Mouse (Mus musculus) heart, embryonic 14.5 days (tissue): ENCODE measurements around the gene Ppp2r5b. TPM values are rescaled to one million over a fixed set of nuclear protein-coding genes. Genes with fewer than 3 reads are reported as not detected.
A peak's percentile ranks its signal among the peaks of the same experiment; 100 is the strongest.

ENCODE experiments used
- ATAC-seq: fragments of 200-750 bp; cut with Nextera tagmentation; 2 replicates; pipeline ENCODE4 v1.8.0; 2017; ENCODE audit warnings: low read depth, moderate TSS enrichment; ENCODE audit not compliant: insufficient number of reproducible peaks, insufficient read depth, low FRiP score
- H3K27ac ChIP-seq, 2 experiments: fragments of 200-500 bp in 1 of 2; fragments of 300-500 bp in 1 of 2; sonication (generic) in 1 of 2; replicated peaks in 1 of 2; 2 replicates each; pipeline ENCODE4 v1.5.1; 2012 to 2014; ENCODE audit warnings: low read depth in 2 of 2, low read length in 2 of 2, control low read depth in 1 of 2, mild to moderate bottlenecking in 1 of 2, mixed read lengths in 1 of 2; ENCODE audit not compliant: control insufficient read depth in 1 of 2, insufficient read depth in 1 of 2
- H3K27me3 ChIP-seq: fragments of 300-500 bp; sonication (generic); 2 replicates; pipeline ENCODE4 v1.6.1; 2014; ENCODE audit warnings: mild to moderate bottlenecking, low read length, control low read depth; ENCODE audit not compliant: control insufficient read depth, insufficient read depth
- H3K36me3 ChIP-seq: fragments of 300-500 bp; sonication (generic); 2 replicates; pipeline ENCODE4 v1.6.1; 2014; ENCODE audit warnings: mild to moderate bottlenecking, control low read depth, low read length, mixed read lengths; ENCODE audit not compliant: control insufficient read depth, insufficient read depth
- H3K4me1 ChIP-seq, 2 experiments: fragments of 200-500 bp in 1 of 2; fragments of 300-500 bp in 1 of 2; sonication (generic) in 1 of 2; 2 replicates each; pipeline ENCODE4 v1.6.1; 2012 to 2014; ENCODE audit warnings: low read length in 2 of 2, control low read depth in 1 of 2, mixed read lengths in 1 of 2; ENCODE audit not compliant: control insufficient read depth in 2 of 2, insufficient read depth in 2 of 2
- H3K4me2 ChIP-seq: fragments of 300-500 bp; sonication (generic); 2 replicates; pipeline ENCODE4 v1.6.1; 2014; ENCODE audit warnings: mild to moderate bottlenecking, low read length
- H3K4me3 ChIP-seq, 2 experiments: fragments of 200-500 bp in 1 of 2; fragments of 300-500 bp in 1 of 2; sonication (generic) in 1 of 2; 2 replicates each; pipeline ENCODE4 v1.5.1; 2012 to 2014; ENCODE audit warnings: low read length in 2 of 2, mild to moderate bottlenecking in 2 of 2, control low read depth in 1 of 2, low read depth in 1 of 2, moderate library complexity in 1 of 2; ENCODE audit not compliant: control insufficient read depth in 1 of 2, insufficient read depth in 1 of 2
- H3K9ac ChIP-seq: fragments of 300-500 bp; sonication (generic); 2 replicates; pipeline ENCODE4 v1.6.1; 2014; ENCODE audit warnings: mild to moderate bottlenecking, low read length
- H3K9me3 ChIP-seq: fragments of 300-500 bp; sonication (generic); 2 replicates; pipeline ENCODE4 v1.6.1; 2016; ENCODE audit warnings: low read length, control low read depth; ENCODE audit not compliant: control insufficient read depth
- WGBS: fragments of 180-500 bp; shearing (Covaris S2); extraction: QIAGEN DNeasy Blood & Tissue Kit; methylation state at CpG from one replicate; pipeline ENCODE4 v1.1.7; 2014; 5-methylcytosine and 5-hydroxymethylcytosine counted together
- polyA plus RNA-seq: library from polyadenylated mRNA; unstranded; fragments of >200 nt; fragmentation: Nextera tagmentation; extraction: Ambion mirVana; gene quantifications from 2 replicates; pipeline ENCODE4 v1.2.1, GENCODE M21; 2014

Gene Ppp2r5b
- polyA plus RNA-seq, 1 experiment from 2014 or later: 26.0 TPM

GRCm38 (mm10) chr19:6234337-6235083 lies 1.2 kb downstream of the Ppp2r5b start:
- H3K9me3 ChIP-seq: no peaks in the 10 kb centered on the region
- peak overlapping the region; percentile 88 for H3K9ac ChIP-seq
- peak overlapping the region; percentile 82 for H3K4me2 ChIP-seq
- H3K27ac ChIP-seq: no peak overlapping the region
- H3K4me3 ChIP-seq: peak overlapping the region; percentile 80 to 83
- peaks cover 13 to 20% of the 10 kb centered on the region in 2 experiments for H3K4me1 ChIP-seq
- H3K36me3 ChIP-seq: peaks cover 40% of the 10 kb centered on the region
- ATAC-seq: no peak
- 60% methylated on average over 11 of the region's 11 CpGs for WGBS
- H3K27me3 ChIP-seq: no peaks in the 10 kb centered on the region

GRCm38 (mm10) chr19:6233647-6234046 lies 2.0 kb downstream of the Ppp2r5b start:
- Histone ChIP-seq H3K4me2 (no peak overlapping the region), H3K36me3 (peaks cover 49% of the 10 kb centered on the region), H3K27me3 (no peaks in the 10 kb centered on the region), H3K27ac (no peak overlapping the region), H3K4me1 (peaks cover 13 to 20% of the 10 kb centered on the region in 2 experiments), H3K9ac (peak overlapping the region; percentile 88; the same call in 1 of the 2 replicates), H3K9me3 (no peaks in the 10 kb centered on the region), H3K4me3 (no peak overlapping the region)
- WGBS: 91% methylated on average over 16 of the region's 16 CpGs
- ATAC-seq: no peak

- H3K4me1 ChIP-seq: peaks cover 10 to 15% of the 10 kb centered on the region in 2 experiments; a peak in 3 of 4 replicates
- ATAC-seq: no peak
- no peak overlapping the region for H3K9ac ChIP-seq
- H3K36me3 ChIP-seq: peaks cover 67% of the 10 kb centered on the region
- H3K9me3 ChIP-seq: no peaks in the 10 kb centered on the region
- WGBS: 83% methylated on average over 2 of the region's 2 CpGs
- no peak overlapping the region for H3K27ac ChIP-seq
- H3K4me3 ChIP-seq: no peak overlapping the region
- H3K27me3 ChIP-seq: no peaks in the 10 kb centered on the region
- H3K4me2 ChIP-seq: no peak overlapping the region
Measured at GRCm38 (mm10) chr19:6231036-6231435, 4.6 kb downstream of the Ppp2r5b start.

- Histone ChIP-seq H3K9me3 (no peaks in the 10 kb centered on the region), H3K27me3 (no peaks in the 10 kb centered on the region), H3K27ac (no peak overlapping the region), H3K9ac (no peak overlapping the region), H3K4me3 (no peak overlapping the region), H3K4me1 (peaks cover 10 to 15% of the 10 kb centered on the region in 2 experiments; a peak in 3 of 4 replicates), H3K36me3 (peaks cover 67% of the 10 kb centered on the region), H3K4me2 (no peak overlapping the region)
- ATAC-seq: no peak
- 89% methylated on average over 4 of the region's 4 CpGs for WGBS
Measured at GRCm38 (mm10) chr19:6230411-6230810, 5.3 kb downstream of the Ppp2r5b start.

- H3K36me3 ChIP-seq: peaks cover 60% of the 10 kb centered on the region
- H3K27ac ChIP-seq: no peak overlapping the region
- H3K4me3 ChIP-seq: no peak overlapping the region
- WGBS: 85% methylated on average over 4 of the region's 4 CpGs
- no peaks in the 10 kb centered on the region for H3K4me1 ChIP-seq
- no peaks in the 10 kb centered on the region for H3K9me3 ChIP-seq
- no peak overlapping the region for H3K9ac ChIP-seq
- no peaks in the 10 kb centered on the region for H3K27me3 ChIP-seq
- no peak overlapping the region for H3K4me2 ChIP-seq
- no peak for ATAC-seq
Measured at GRCm38 (mm10) chr19:6227864-6228263, 7.8 kb downstream of the Ppp2r5b start.

- Histone ChIP-seq H3K27me3 (no peaks in the 10 kb centered on the region), H3K27ac (no peak overlapping the region), H3K36me3 (peaks cover 49% of the 10 kb centered on the region), H3K9me3 (no peaks in the 10 kb centered on the region), H3K4me2 (no peak overlapping the region), H3K9ac (no peak overlapping the region), H3K4me1 (no peaks in the 10 kb centered on the region), H3K4me3 (no peak overlapping the region)
- WGBS: 82% methylated on average over 14 of the region's 14 CpGs
- ATAC-seq: no peak; the same call in 1 of the 2 replicates
Measured at GRCm38 (mm10) chr19:6226763-6227162, 8.9 kb downstream of the Ppp2r5b start.

GRCm38 (mm10) chr19:6226135-6226534 lies 9.5 kb downstream of the Ppp2r5b start, which contains the start of gene Gpha2:
TSS of gene Gpha2 (plus strand) at chr19:6226380.
- no peaks in the 10 kb centered on the region for H3K27me3 ChIP-seq
- H3K9me3 ChIP-seq: no peaks in the 10 kb centered on the region
- H3K27ac ChIP-seq: no peak within 1 kb of the TSS
- peaks cover 43% of the 10 kb centered on the region for H3K36me3 ChIP-seq
- no peak for ATAC-seq
- no peak within 1 kb of the TSS for H3K9ac ChIP-seq
- H3K4me2 ChIP-seq: no peak within 1 kb of the TSS
- no peak within 1 kb of the TSS for H3K4me3 ChIP-seq
- H3K4me1 ChIP-seq: no peaks in the 10 kb centered on the region
- 38% methylated on average over 2 of the region's 2 CpGs for WGBS
